Mouse (Mus musculus) limb, embryonic 14.5 days (tissue): ENCODE measurements around the gene Pam16. TPM values are rescaled to one million over a fixed set of nuclear protein-coding genes. Genes with fewer than 3 reads are reported as not detected.

Experiments used
- ATAC-seq: fragments of 200-750 bp; cut with Nextera tagmentation; 2 replicates; pipeline ENCODE4 v1.8.0; 2017; ENCODE audit warnings: low read depth, moderate number of reproducible peaks, moderate TSS enrichment; ENCODE audit not compliant: low FRiP score
- DNase-seq: peaks from one replicate; pipeline ENCODE4 v3.0.0-alpha.2; 2015; ENCODE audit warnings: low spot score
- H3K27ac ChIP-seq: fragments of 300-500 bp; sonication (generic); replicated peaks from 2 replicates; pipeline ENCODE4 v1.5.1; 2014; ENCODE audit warnings: low read depth, mild to moderate bottlenecking, low read length, moderate library complexity, mixed read lengths
- H3K27me3 ChIP-seq: fragments of 300-500 bp; sonication (generic); 2 replicates; pipeline ENCODE4 v1.6.1; 2014; ENCODE audit warnings: low read length, mixed read lengths; ENCODE audit not compliant: control insufficient read depth, insufficient read depth
- H3K36me3 ChIP-seq: fragments of 300-500 bp; sonication (generic); 2 replicates; pipeline ENCODE4 v1.6.1; 2014; ENCODE audit warnings: mild to moderate bottlenecking, low read length, moderate library complexity, mixed read lengths; ENCODE audit not compliant: control insufficient read depth, insufficient read depth
- H3K4me1 ChIP-seq: fragments of 300-500 bp; sonication (generic); 2 replicates; pipeline ENCODE4 v1.6.1; 2014; ENCODE audit warnings: antibody characterized with exemption, low read length, mixed read lengths; ENCODE audit not compliant: control insufficient read depth, insufficient read depth
- H3K4me2 ChIP-seq: fragments of 300-500 bp; sonication (generic); replicated peaks from 2 replicates; pipeline ENCODE4 v1.6.1; 2014; ENCODE audit warnings: low read depth, mild to moderate bottlenecking, low read length, moderate library complexity; ENCODE audit not compliant: severe bottlenecking
- H3K4me3 ChIP-seq: fragments of 300-500 bp; sonication (generic); replicated peaks from 2 replicates; pipeline ENCODE4 v1.5.1; 2014; ENCODE audit warnings: low read length
- H3K9ac ChIP-seq: fragments of 300-500 bp; sonication (generic); 2 replicates; pipeline ENCODE4 v1.6.1; 2014; ENCODE audit warnings: mild to moderate bottlenecking, low read depth, low read length, moderate library complexity; ENCODE audit not compliant: severe bottlenecking
- H3K9me3 ChIP-seq: fragments of 300-500 bp; sonication (generic); 2 replicates; pipeline ENCODE4 v1.6.1; 2016; ENCODE audit warnings: low read length; ENCODE audit not compliant: control insufficient read depth
- POLR2A ChIP-seq: fragments of 200-500 bp; IDR thresholded peaks from 2 replicates; pipeline ENCODE4 v1.8.0; 2012; ENCODE audit warnings: inconsistent platforms, mild to moderate bottlenecking, moderate library complexity, borderline replicate concordance; ENCODE audit not compliant: insufficient read depth, insufficient read length; ENCODE audit errors: extremely low read depth
- WGBS: fragments of 180-500 bp; shearing (Covaris S2); extraction: QIAGEN DNeasy Blood & Tissue Kit; methylation state at CpG from one replicate; pipeline ENCODE4 v1.1.7; 2014; 5-methylcytosine and 5-hydroxymethylcytosine counted together
- polyA plus RNA-seq, 2 experiments: library from polyadenylated mRNA; depleted of rRNA in 1 of 2; stranded (reverse) in 1 of 2; unstranded in 1 of 2; fragments of >200 nt; fragmentation: Nextera tagmentation in 1 of 2; extraction: Ambion mirVana in 1 of 2; gene quantifications; 2 replicates each; pipeline versions ENCODE4 v1.2.1 to v1.2.3; 2012 to 2014

Gene Pam16
- polyA plus RNA-seq, 2 experiments, result 80.1 to 92.5 TPM

- Histone ChIP-seq H3K9ac (no peak overlapping the region), H3K27me3 (no peaks in the 10 kb centered on the region), H3K4me1 (peaks cover 5% of the 10 kb centered on the region), H3K4me2 (no peak overlapping the region), H3K27ac (no peak overlapping the region), H3K36me3 (peaks cover 18% of the 10 kb centered on the region), H3K9me3 (no peaks in the 10 kb centered on the region), H3K4me3 (no peak overlapping the region)
- no peak for TF ChIP-seq POLR2A
- WGBS, result 91% methylated on average over 9 of the region's 9 CpGs
- DNase-seq (no peak), ATAC-seq (no peak)
Measured at GRCm38 (mm10) chr16:4628898-4629419, 4.2 kb upstream of the Pam16 start.

GRCm38 (mm10) chr16:4627105-4627504 is 2.3 kb upstream of the Pam16 start:
- no peaks in the 10 kb centered on the region for H3K27me3 ChIP-seq
- TF ChIP-seq POLR2A, result no peak
- H3K4me3 ChIP-seq, result no peak overlapping the region
- H3K9me3 ChIP-seq, result no peaks in the 10 kb centered on the region
- no peak for DNase-seq
- WGBS, result 69% methylated on average over 6 of the region's 6 CpGs
- no peak for ATAC-seq
- H3K4me2 ChIP-seq, result no peak overlapping the region
- no peak overlapping the region for H3K9ac ChIP-seq
- H3K27ac ChIP-seq, result no peak overlapping the region
- peaks cover 11% of the 10 kb centered on the region for H3K36me3 ChIP-seq
- H3K4me1 ChIP-seq, result peaks cover 15% of the 10 kb centered on the region

- peak overlapping the region; percentile 72 for H3K4me3 ChIP-seq
Measured at GRCm38 (mm10) chr16:4624074-4624473, 714 bp downstream of the Pam16 start.

GRCm38 (mm10) chr16:4616829-4617228 is 8.0 kb downstream of the Pam16 start:
- Histone ChIP-seq H3K4me3 (no peak overlapping the region), H3K36me3 (peaks cover 72% of the 10 kb centered on the region), H3K27me3 (no peaks in the 10 kb centered on the region), H3K9me3 (no peaks in the 10 kb centered on the region), H3K4me2 (no peak overlapping the region), H3K4me1 (no peaks in the 10 kb centered on the region; the same call in 1 of the 2 replicates), H3K27ac (no peak overlapping the region), H3K9ac (no peak overlapping the region)
- DNase-seq (no peak), ATAC-seq (no peak)
- 79% methylated on average over 4 of the region's 4 CpGs for WGBS
- no peak for TF ChIP-seq POLR2A

More at GRCm38 (mm10) chr16:4624074-4624473, 714 bp downstream of the Pam16 start:
- peak overlapping the region; percentile 87 for H3K27ac ChIP-seq
- no peaks in the 10 kb centered on the region for H3K9me3 ChIP-seq
- peak overlapping the region; percentile 69 for H3K4me2 ChIP-seq
- ATAC-seq (no peak), DNase-seq (no peak)
- TF ChIP-seq POLR2A, result no peak
- peaks cover 15% of the 10 kb centered on the region for H3K4me1 ChIP-seq
- H3K27me3 ChIP-seq, result no peaks in the 10 kb centered on the region
- H3K9ac ChIP-seq, result peak overlapping the region; percentile 86
- WGBS, result 22% methylated on average over 9 of the region's 9 CpGs
- H3K36me3 ChIP-seq, result peaks cover 10% of the 10 kb centered on the region

- Histone ChIP-seq H3K4me3 (no peak overlapping the region), H3K9me3 (no peaks in the 10 kb centered on the region), H3K27ac (no peak overlapping the region), H3K36me3 (peaks cover 87% of the 10 kb centered on the region), H3K9ac (no peak overlapping the region), H3K4me2 (no peak overlapping the region), H3K27me3 (no peaks in the 10 kb centered on the region), H3K4me1 (no peaks in the 10 kb centered on the region)
- ATAC-seq (no peak), DNase-seq (no peak)
- WGBS, result 79% methylated on average over 1 of the region's 1 CpGs
- no peak for TF ChIP-seq POLR2A
Measured at GRCm38 (mm10) chr16:4615297-4615696, 9.5 kb downstream of the Pam16 start.
